Mouse (Mus musculus) kidney, embryonic 15.5 days (tissue): Measurements from ENCODE around the gene Tub. TPM values are rescaled to one million over a fixed set of nuclear protein-coding genes. Genes with fewer than 3 reads are reported as not detected.

Source experiments
- ATAC-seq: fragments of 200-750 bp; cut with Nextera tagmentation; replicated peaks from 2 replicates; pipeline ENCODE4 v1.8.0; 2017; ENCODE audit warnings: moderate TSS enrichment; ENCODE audit not compliant: low FRiP score
- H3K27ac ChIP-seq: fragments of 300-500 bp; sonication (generic); 2 replicates; pipeline ENCODE4 v1.5.1; 2015; ENCODE audit warnings: mild to moderate bottlenecking, inconsistent platforms
- H3K27me3 ChIP-seq: fragments of 300-500 bp; sonication (generic); 2 replicates; pipeline ENCODE4 v1.6.1; 2015; ENCODE audit warnings: inconsistent platforms
- H3K36me3 ChIP-seq: fragments of 300-500 bp; sonication (generic); 2 replicates; pipeline ENCODE4 v1.6.1; 2015; ENCODE audit warnings: inconsistent platforms
- H3K4me1 ChIP-seq: fragments of 300-500 bp; sonication (generic); 2 replicates; pipeline ENCODE4 v1.6.1; 2015; ENCODE audit warnings: inconsistent platforms
- H3K4me2 ChIP-seq: fragments of 300-500 bp; sonication (generic); 2 replicates; pipeline ENCODE4 v1.6.1; 2015; ENCODE audit warnings: moderate library complexity, mild to moderate bottlenecking, inconsistent platforms
- H3K4me3 ChIP-seq: fragments of 300-500 bp; sonication (generic); replicated peaks from 2 replicates; pipeline ENCODE4 v1.5.1; 2015; ENCODE audit warnings: mild to moderate bottlenecking, inconsistent platforms
- H3K9ac ChIP-seq: fragments of 300-500 bp; sonication (generic); 2 replicates; pipeline ENCODE4 v1.6.1; 2015; ENCODE audit warnings: mild to moderate bottlenecking, inconsistent platforms
- H3K9me3 ChIP-seq: fragments of 300-500 bp; sonication (generic); replicated peaks from 2 replicates; pipeline ENCODE4 v1.6.1; 2016; ENCODE audit warnings: inconsistent platforms
- WGBS: fragments of 180-500 bp; shearing (Covaris S2); methylation state at CpG from one replicate; pipeline ENCODE4 v1.1.7; 2015; ENCODE audit warnings: mixed read lengths; 5-methylcytosine and 5-hydroxymethylcytosine counted together
- polyA plus RNA-seq: library from polyadenylated mRNA; unstranded; fragments of >200 nt; fragmentation: Nextera tagmentation; extraction: Ambion mirVana; gene quantifications from 2 replicates; pipeline ENCODE4 v1.2.1, GENCODE M21; 2015

Gene Tub
- polyA plus RNA-seq, 1 experiment from 2014 or later, result 2.4 TPM

GRCm38 (mm10) chr7:108993230-108993629 lies 43.1 kb downstream of the Tub start:
- no peak for ATAC-seq
- Histone ChIP-seq H3K9ac (no peak overlapping the region), H3K9me3 (no peaks in the 10 kb centered on the region), H3K27ac (no peak overlapping the region), H3K27me3 (no peaks in the 10 kb centered on the region), H3K36me3 (no peaks in the 10 kb centered on the region), H3K4me1 (no peaks in the 10 kb centered on the region), H3K4me3 (no peak overlapping the region), H3K4me2 (no peak overlapping the region)
- WGBS, result 73% methylated on average over 7 of the region's 7 CpGs

- no peak overlapping the region for H3K9ac ChIP-seq
- ATAC-seq, result no peak
- H3K27ac ChIP-seq, result no peak overlapping the region
- no peak overlapping the region for H3K4me2 ChIP-seq
- H3K4me1 ChIP-seq, result no peaks in the 10 kb centered on the region
- 91% methylated on average over 3 of the region's 3 CpGs for WGBS
- H3K27me3 ChIP-seq, result no peaks in the 10 kb centered on the region
- no peaks in the 10 kb centered on the region for H3K36me3 ChIP-seq
- H3K9me3 ChIP-seq, result no peaks in the 10 kb centered on the region
- no peak overlapping the region for H3K4me3 ChIP-seq
Observed at GRCm38 (mm10) chr7:108993881-108994291, 43.7 kb downstream of the Tub start.

- no peak overlapping the region for H3K27ac ChIP-seq
- H3K9me3 ChIP-seq, result no peaks in the 10 kb centered on the region
- H3K4me2 ChIP-seq, result no peak overlapping the region
- no peaks in the 10 kb centered on the region for H3K4me1 ChIP-seq
- WGBS, result 57% methylated on average over 6 of the region's 6 CpGs
- ATAC-seq, result no peak
- H3K36me3 ChIP-seq, result no peaks in the 10 kb centered on the region
- H3K4me3 ChIP-seq, result no peak overlapping the region
- no peak overlapping the region for H3K9ac ChIP-seq
- H3K27me3 ChIP-seq, result no peaks in the 10 kb centered on the region
Observed at GRCm38 (mm10) chr7:108996156-108996555, 46.0 kb downstream of the Tub start.

- H3K4me1 ChIP-seq, result no peaks in the 10 kb centered on the region
- no peaks in the 10 kb centered on the region for H3K36me3 ChIP-seq
- no peaks in the 10 kb centered on the region for H3K9me3 ChIP-seq
- 0 out of 2 replicates have a peak, but pooled peaks have one; percentile 46 for ATAC-seq
- H3K9ac ChIP-seq, result no peak overlapping the region
- H3K4me2 ChIP-seq, result no peak overlapping the region
- no peak overlapping the region for H3K27ac ChIP-seq
- WGBS, result 48% methylated on average over 4 of the region's 4 CpGs
- H3K4me3 ChIP-seq, result no peak overlapping the region
- H3K27me3 ChIP-seq, result no peaks in the 10 kb centered on the region
Observed at GRCm38 (mm10) chr7:109000315-109000954, 50.3 kb downstream of the Tub start.

GRCm38 (mm10) chr7:109001971-109002370 lies 51.8 kb downstream of the Tub start:
- no peak for ATAC-seq
- Histone ChIP-seq H3K9me3 (no peaks in the 10 kb centered on the region), H3K9ac (no peak overlapping the region), H3K27me3 (no peaks in the 10 kb centered on the region), H3K4me1 (no peaks in the 10 kb centered on the region), H3K36me3 (no peaks in the 10 kb centered on the region), H3K27ac (no peak overlapping the region), H3K4me3 (no peak overlapping the region), H3K4me2 (no peak overlapping the region)
- 88% methylated on average over 4 of the region's 4 CpGs for WGBS

DNA sequence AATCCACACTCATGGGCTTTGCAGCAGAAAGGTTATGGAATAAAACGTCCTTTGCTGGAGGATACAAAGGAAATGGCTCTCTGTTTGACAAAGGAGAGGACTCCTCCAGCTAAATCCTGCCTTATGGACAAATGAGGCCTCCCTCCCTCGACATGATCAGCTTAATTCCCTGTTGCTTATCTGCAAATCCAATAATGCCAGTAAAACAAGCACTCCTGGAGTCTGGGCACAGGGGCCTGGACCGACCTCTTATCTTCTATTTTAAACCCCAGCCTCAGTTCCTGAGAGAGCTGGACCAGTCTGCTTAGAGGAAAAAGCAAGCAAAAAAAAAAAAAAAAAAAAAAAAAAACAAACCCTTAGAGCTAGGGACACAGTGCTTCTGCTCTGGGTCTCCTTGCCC lies 53.5 kb downstream of the Tub start:
- H3K27me3 ChIP-seq, result peaks cover 2% of the 10 kb centered on the region; the same call in 1 of the 2 replicates
- no peaks in the 10 kb centered on the region for H3K9me3 ChIP-seq
- no peak for ATAC-seq
- no peaks in the 10 kb centered on the region for H3K4me1 ChIP-seq
- no peaks in the 10 kb centered on the region for H3K36me3 ChIP-seq
- no peak overlapping the region for H3K4me3 ChIP-seq
- H3K9ac ChIP-seq, result no peak overlapping the region
- 42% methylated on average over 3 of the region's 3 CpGs for WGBS
- no peak overlapping the region for H3K27ac ChIP-seq
- no peak overlapping the region for H3K4me2 ChIP-seq

DNA sequence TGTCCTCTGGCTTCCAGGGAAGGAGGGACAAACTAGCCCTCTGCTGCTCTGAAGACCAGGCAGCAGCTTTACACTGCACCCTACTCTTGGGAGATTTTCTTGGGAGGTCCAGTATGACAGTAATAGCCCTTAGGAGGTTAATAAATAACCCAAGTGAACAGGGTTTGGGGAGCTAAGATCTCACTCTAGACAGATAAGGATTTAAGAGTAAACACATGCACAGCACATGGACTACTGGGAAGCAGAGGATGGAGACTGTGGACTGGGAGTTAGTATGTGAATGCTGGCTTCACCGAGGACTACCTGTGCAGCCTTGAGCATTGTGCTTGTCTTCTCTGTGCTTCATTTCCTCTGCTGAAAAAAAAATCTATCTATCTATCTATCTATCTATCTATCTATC lies 59.1 kb downstream of the Tub start:
- no peak for ATAC-seq

DNA sequence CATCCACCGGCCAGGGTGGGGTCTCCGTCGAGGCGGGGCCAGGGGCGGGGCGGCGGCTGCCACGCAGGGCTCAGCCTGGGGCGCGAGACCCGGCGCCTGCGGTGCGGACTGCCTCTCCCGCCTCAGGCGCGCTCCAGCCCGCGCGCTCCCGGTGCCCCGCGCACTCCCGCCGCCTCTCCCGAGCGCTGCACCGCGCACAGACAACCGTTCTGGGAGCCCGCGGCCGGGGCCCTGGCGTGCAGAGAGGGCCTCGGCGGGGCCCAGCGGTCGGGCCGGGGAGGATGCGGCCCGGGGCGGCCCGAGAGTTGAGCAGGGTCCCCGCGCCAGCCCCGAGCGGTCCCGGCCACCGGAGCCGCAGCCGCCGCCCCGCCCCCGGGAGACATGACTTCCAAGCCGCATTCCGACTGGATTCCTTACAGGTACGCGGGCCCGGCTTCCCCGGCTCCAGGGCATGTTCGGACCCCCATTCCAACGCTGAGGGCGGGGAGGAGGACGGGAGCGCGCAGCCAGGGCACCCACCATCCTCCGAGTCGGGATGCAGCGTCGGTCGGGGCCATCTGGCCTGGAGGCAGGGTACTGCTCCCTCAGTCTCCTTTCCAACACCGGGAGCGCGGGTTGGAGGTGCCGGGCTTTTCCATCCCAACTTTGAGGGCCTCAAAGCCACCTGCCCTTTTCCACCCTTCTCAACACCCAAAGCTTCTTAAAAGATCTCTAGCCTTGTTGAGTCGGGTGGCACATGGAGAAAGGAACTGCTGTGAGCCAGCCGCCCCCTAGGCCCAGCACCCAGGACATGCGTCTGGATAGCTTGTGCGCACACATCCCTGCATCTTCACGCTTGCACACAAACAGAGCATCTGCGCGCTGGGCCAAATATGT lies 60.8 kb downstream of the Tub start:
- H3K36me3 ChIP-seq, result no peaks in the 10 kb centered on the region
- peak overlapping the region; percentile 42 for H3K9ac ChIP-seq
- H3K4me1 ChIP-seq, result peaks cover 5% of the 10 kb centered on the region; the same call in 1 of the 2 replicates
- ATAC-seq, result peak; percentile 77
- no peak overlapping the region for H3K27ac ChIP-seq
- peak overlapping the region; percentile 66 for H3K4me3 ChIP-seq
- WGBS, result 2% methylated on average over 74 of the region's 82 CpGs
- H3K4me2 ChIP-seq, result peak overlapping the region; percentile 97
- H3K9me3 ChIP-seq, result no peaks in the 10 kb centered on the region
- H3K27me3 ChIP-seq, result peaks cover 48% of the 10 kb centered on the region

More for the DNA sequence above, 59.1 kb downstream of the Tub start:
- WGBS, result 95% methylated on average over 1 of the region's 1 CpGs
- Histone ChIP-seq H3K9me3 (no peaks in the 10 kb centered on the region), H3K4me1 (peaks cover 5% of the 10 kb centered on the region; the same call in 1 of the 2 replicates), H3K9ac (no peak overlapping the region), H3K27ac (no peak overlapping the region), H3K36me3 (no peaks in the 10 kb centered on the region), H3K4me2 (no peak overlapping the region), H3K27me3 (peaks cover 48% of the 10 kb centered on the region), H3K4me3 (no peak overlapping the region)

DNA sequence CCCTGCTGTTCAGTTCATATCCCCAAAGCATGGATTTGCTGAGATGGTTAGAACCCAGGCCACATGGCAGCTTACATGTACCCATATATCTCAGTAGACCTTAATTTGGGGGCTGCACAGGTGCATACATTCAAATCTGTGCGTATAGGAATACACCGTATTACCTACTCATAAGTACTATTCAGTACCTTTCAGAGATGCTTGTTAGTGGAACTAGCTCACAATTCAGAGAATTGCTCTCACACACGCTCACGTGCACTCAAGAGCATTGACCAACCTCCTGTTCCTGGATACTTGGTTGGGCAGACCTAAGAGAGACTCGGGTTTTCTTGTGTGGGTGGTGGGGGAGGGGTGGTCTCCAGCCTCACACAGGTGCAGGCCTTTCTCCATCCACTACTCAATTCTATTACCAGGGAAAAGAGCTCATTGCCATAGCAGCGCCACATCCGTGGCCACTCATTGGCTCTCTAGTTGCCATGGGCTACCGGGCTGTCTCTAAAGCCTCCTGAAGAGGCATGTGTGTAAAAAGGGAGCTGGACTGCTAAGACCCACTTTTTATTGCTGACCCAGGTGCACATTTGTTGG lies 61.5 kb downstream of the Tub start:
- Histone ChIP-seq H3K4me1 (peaks cover 5% of the 10 kb centered on the region; the same call in 1 of the 2 replicates), H3K4me2 (peak overlapping the region; percentile 97), H3K36me3 (no peaks in the 10 kb centered on the region), H3K27ac (no peak overlapping the region), H3K4me3 (peak overlapping the region; percentile 66), H3K27me3 (peaks cover 48% of the 10 kb centered on the region), H3K9me3 (no peaks in the 10 kb centered on the region), H3K9ac (no peak overlapping the region)
- no peak; the same call in 1 of the 2 replicates for ATAC-seq
- 49% methylated on average over 8 of the region's 8 CpGs for WGBS

DNA sequence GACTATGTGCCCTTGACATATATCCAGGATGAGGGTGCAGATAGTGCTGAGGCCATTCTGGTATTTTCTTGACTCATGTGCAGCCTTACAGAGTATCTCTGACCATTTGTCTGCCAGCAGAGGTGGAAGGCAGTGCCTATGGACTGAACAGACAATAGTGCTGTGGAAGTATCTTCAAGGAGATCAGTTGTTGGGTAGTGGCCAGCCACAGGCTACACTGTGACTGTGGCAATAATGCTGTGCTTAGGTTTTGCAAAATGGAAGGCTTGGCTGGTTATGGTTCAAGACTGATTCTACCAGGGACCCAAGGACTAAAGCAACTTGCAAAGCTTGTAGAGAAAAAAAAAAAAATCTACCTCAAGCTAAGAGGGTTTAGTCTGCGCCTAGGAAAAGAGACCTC lies 62.4 kb downstream of the Tub start:
- no peak overlapping the region for H3K9ac ChIP-seq
- H3K4me1 ChIP-seq, result peaks cover 5% of the 10 kb centered on the region; the same call in 1 of the 2 replicates
- H3K4me2 ChIP-seq, result no peak overlapping the region
- peaks cover 48% of the 10 kb centered on the region for H3K27me3 ChIP-seq
- 100% methylated on average over 1 of the region's 1 CpGs for WGBS
- ATAC-seq, result no peak
- H3K9me3 ChIP-seq, result no peaks in the 10 kb centered on the region
- H3K36me3 ChIP-seq, result no peaks in the 10 kb centered on the region
- no peak overlapping the region for H3K27ac ChIP-seq
- H3K4me3 ChIP-seq, result no peak overlapping the region

DNA sequence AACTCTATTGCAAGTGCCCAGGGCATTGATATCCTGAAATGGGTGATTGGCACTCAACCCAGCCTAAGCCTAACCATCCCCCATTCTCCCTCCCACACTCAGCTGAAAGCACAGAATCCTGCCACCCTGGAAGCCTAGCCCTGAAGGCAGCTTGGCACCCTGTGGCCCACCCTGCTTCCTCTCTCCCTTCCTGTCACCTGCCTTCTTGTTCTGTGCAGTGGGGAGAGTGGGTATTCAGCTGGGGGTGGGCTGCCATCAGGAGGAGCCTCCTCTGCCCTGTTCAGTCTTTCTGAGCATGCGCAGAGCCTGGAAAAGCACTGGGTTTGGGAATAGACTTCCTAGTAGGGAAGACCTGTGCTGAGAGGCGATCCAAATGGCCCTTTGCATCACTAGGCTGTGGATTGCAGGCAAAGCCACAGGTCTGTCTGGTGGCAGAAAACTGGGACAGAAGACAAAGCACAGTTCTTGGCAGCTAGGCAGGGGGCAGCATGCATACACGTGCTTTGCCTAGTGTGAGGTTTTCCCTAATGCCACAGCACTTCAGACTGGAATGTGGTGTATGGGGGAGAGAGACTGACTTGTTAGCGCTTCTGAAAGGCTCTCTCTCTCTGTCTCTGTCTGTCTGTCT lies 63.0 kb downstream of the Tub start:
- no peak overlapping the region for H3K9ac ChIP-seq
- no peak overlapping the region for H3K4me3 ChIP-seq
- ATAC-seq, result no peak
- H3K27me3 ChIP-seq, result peaks cover 48% of the 10 kb centered on the region
- no peaks in the 10 kb centered on the region for H3K9me3 ChIP-seq
- peaks cover 5% of the 10 kb centered on the region; the same call in 1 of the 2 replicates for H3K4me1 ChIP-seq
- H3K36me3 ChIP-seq, result no peaks in the 10 kb centered on the region
- WGBS, result 46% methylated on average over 4 of the region's 4 CpGs
- no peak overlapping the region for H3K4me2 ChIP-seq
- H3K27ac ChIP-seq, result no peak overlapping the region
